Mouse (Mus musculus): ENCODE data around the gene Gm14139. TPM values are rescaled to one million over a fixed set of nuclear protein-coding genes. Genes with fewer than 3 reads are reported as not detected.
A peak's percentile ranks its signal among the peaks of the same experiment; 100 is the strongest.
"Not testable (repeated sequence)": the region's sequence is repeated elsewhere in the genome, so short reads cannot be mapped to it uniquely, and the experiment has no call there.

The Gm14139 gene
- polyA plus RNA-seq (2015; fragmentation: Nextera tagmentation; extraction: Ambion mirVana), result not detected in 2 replicates

DNA sequence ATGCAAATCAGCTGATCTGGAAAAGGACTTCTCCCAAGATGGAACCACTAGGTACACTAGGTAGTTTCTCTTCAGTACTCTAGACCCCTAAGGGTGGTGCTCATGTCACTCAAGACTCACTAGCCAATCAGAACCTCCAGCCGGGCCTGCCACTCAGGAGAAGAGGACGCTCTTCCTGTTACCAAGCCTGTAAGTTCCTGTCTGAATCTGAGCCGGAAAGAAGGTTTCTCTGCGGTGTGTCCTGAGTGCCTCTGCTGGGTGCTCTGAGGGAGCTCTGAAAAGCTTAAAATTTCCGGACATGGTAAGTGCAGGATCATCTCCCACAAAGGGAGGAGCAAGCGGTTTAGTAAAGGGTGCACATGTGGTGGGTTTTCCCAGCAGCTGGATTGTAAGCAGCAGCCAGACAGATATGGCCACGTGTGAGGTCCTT is at the start of gene Gm14139:
Gene Gm14139, plus strand, starts transcription at position 186 of the 430 bp plus-strand sequence.
- H3K27me3 ChIP-seq (replicated peaks; ENCODE audit: control insufficient read depth, insufficient read depth, low read length); H3K36me3 ChIP-seq (ENCODE audit: control insufficient read depth, insufficient read depth); H3K9ac ChIP-seq (ENCODE audit: low read depth, low read length); ATAC-seq; H3K4me1 ChIP-seq (replicated peaks; ENCODE audit: control insufficient read depth, insufficient read depth, low read length); H3K4me3 ChIP-seq (ENCODE audit: low read depth, low read length); H3K27ac ChIP-seq (ENCODE audit: low read depth, low read length); H3K4me2 ChIP-seq (replicated peaks; ENCODE audit: low read depth); H3K9me3 ChIP-seq (ENCODE audit: control insufficient read depth): not testable (repeated sequence)
- WGBS, result 81% methylated on average over 7 of the region's 7 CpGs

DNA sequence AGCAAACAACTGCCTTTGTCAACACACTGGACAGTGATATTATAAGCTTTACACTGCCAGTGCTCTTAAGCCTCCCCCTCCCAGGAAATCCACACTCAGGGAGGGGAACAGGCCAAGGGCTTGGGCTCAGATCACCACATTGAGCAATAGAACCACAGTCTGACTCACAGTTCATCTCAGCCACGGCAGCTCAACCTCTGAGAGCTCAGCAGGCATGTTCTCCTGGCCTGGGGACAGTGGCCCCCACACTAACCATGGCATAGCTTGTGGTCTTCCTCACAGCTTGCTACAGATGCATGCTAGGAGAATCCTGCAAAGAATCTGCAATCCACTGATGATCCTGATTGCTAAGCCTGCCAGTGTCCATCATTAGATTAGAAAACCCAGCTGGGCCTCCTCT is 49.6 kb upstream of the Gm14139 start:
- not testable (repeated sequence) for H3K36me3 ChIP-seq (ENCODE audit: control insufficient read depth, insufficient read depth); H3K4me2 ChIP-seq (replicated peaks; ENCODE audit: low read depth); H3K4me1 ChIP-seq (replicated peaks; ENCODE audit: control insufficient read depth, insufficient read depth, low read length); ATAC-seq; H3K9ac ChIP-seq (ENCODE audit: low read depth, low read length); H3K27ac ChIP-seq (ENCODE audit: low read depth, low read length); H3K4me3 ChIP-seq (ENCODE audit: low read depth, low read length); H3K9me3 ChIP-seq (ENCODE audit: control insufficient read depth); H3K27me3 ChIP-seq (replicated peaks; ENCODE audit: control insufficient read depth, insufficient read depth, low read length)
- WGBS, result 71% methylated on average over 1 of the region's 1 CpGs

DNA sequence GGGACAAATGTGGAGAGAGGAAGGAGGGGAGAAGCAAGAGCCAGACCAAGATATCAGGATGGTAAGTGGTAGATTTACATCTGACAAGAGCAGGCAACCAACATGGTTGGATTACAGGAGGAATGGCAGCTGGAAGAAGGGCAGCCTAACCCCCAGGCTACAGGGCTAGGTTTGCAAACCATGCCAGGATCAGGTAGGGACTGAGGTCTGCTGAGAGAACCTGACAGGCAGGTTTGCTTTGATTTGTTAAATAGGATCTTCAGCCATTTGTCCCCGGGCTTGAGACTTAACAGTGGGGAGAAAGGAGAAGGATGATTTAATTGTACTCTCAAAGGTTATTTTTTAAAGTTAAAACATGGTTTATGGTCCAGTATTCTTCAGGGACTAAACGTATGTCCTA is 48.8 kb upstream of the Gm14139 start:
- Histone ChIP-seq H3K4me2 (replicated peaks; ENCODE audit: low read depth) (no peak overlapping the region), H3K9ac (ENCODE audit: low read depth, low read length) (no peak overlapping the region), H3K4me1 (replicated peaks; ENCODE audit: control insufficient read depth, insufficient read depth, low read length) (no peaks in the 10 kb centered on the region), H3K27ac (ENCODE audit: low read depth, low read length) (no peak overlapping the region), H3K4me3 (ENCODE audit: low read depth, low read length) (no peak overlapping the region), H3K36me3 (ENCODE audit: control insufficient read depth, insufficient read depth) (peaks cover 3% of the 10 kb centered on the region; the same call in 1 of the 2 replicates), H3K27me3 (replicated peaks; ENCODE audit: control insufficient read depth, insufficient read depth, low read length) (no peaks in the 10 kb centered on the region), H3K9me3 (ENCODE audit: control insufficient read depth) (no peaks in the 10 kb centered on the region)
- TF ChIP-seq CTCF (IDR thresholded peaks at IDR 0.05; ENCODE audit: low read depth), result no peak
- no peak for ATAC-seq
- WGBS, result 71% methylated on average over 2 of the region's 2 CpGs

DNA sequence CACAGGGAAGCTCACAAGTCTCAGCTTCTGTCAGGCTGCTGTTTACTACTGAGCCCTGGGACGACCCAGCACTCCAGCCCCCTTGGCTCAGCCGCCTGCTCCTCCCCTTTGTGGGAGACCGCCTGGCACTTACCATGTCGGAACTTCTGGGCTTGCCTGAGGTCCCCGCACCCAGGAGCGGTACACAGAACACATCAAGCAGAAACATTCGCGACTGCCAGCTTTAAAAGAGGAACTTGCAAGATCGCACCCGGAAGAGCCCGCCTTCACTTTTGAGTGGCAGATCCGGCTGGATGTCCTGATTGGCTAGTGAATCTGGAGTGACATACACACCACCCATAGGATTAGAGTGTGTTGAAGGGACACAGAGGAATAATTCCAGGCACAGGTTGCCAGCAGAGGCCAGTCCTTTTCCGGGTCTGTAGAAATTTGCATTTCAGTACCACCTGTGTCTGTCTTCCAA is 45.1 kb upstream of the Gm14139 start, which contains the start of gene Zfp120:
Gene Zfp120, minus strand, starts transcription at position 274 of the 463 bp plus-strand sequence.
- no peaks in the 10 kb centered on the region for H3K27me3 ChIP-seq (replicated peaks; ENCODE audit: control insufficient read depth, insufficient read depth, low read length)
- peak within 1 kb of the TSS; percentile 68 for H3K4me2 ChIP-seq (replicated peaks; ENCODE audit: low read depth)
- H3K27ac ChIP-seq (ENCODE audit: low read depth, low read length), result peak within 1 kb of the TSS; percentile 3; the same call in 1 of the 2 replicates
- ATAC-seq, result peak; percentile 100
- no peaks in the 10 kb centered on the region for H3K4me1 ChIP-seq (replicated peaks; ENCODE audit: control insufficient read depth, insufficient read depth, low read length)
- WGBS, result under 1% methylated on average over 13 of the region's 13 CpGs
- H3K9ac ChIP-seq (ENCODE audit: low read depth, low read length), result peak within 1 kb of the TSS; percentile 61
- TF ChIP-seq CTCF (IDR thresholded peaks at IDR 0.05; ENCODE audit: low read depth), result no peak
- peak within 1 kb of the TSS; percentile 52 for H3K4me3 ChIP-seq (ENCODE audit: low read depth, low read length)
- peaks cover 3% of the 10 kb centered on the region; the same call in 1 of the 2 replicates for H3K36me3 ChIP-seq (ENCODE audit: control insufficient read depth, insufficient read depth)
- H3K9me3 ChIP-seq (ENCODE audit: control insufficient read depth), result no peaks in the 10 kb centered on the region

DNA sequence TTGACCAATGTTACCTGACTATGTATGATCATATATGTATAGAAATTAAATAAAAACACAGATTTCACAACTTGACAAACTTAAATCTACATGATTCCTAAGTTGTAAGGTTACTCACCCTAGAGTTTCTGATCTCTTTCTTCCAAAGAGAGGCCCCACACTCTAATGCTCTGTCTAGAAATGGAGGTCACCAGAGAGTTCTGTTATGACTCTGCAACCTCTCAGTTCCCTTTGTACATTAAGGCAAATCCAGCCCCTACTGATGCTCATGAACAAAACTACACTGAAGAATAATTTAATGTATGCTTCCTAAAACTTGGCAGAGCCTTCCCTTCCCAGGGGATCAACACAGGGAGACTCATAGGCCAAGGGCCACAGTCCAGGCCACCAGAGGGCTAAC is 14.9 kb upstream of the Gm14139 start:
- H3K36me3 ChIP-seq (ENCODE audit: control insufficient read depth, insufficient read depth), result no peaks in the 10 kb centered on the region
- H3K4me1 ChIP-seq (replicated peaks; ENCODE audit: control insufficient read depth, insufficient read depth, low read length), result no peaks in the 10 kb centered on the region
- no peak overlapping the region for H3K4me3 ChIP-seq (ENCODE audit: low read depth, low read length)
- H3K27me3 ChIP-seq (replicated peaks; ENCODE audit: control insufficient read depth, insufficient read depth, low read length), result no peaks in the 10 kb centered on the region
- no peak overlapping the region for H3K4me2 ChIP-seq (replicated peaks; ENCODE audit: low read depth)
- TF ChIP-seq CTCF (IDR thresholded peaks at IDR 0.05; ENCODE audit: low read depth), result no peak
- no peaks in the 10 kb centered on the region for H3K9me3 ChIP-seq (ENCODE audit: control insufficient read depth)
- no peak for ATAC-seq
- H3K27ac ChIP-seq (ENCODE audit: low read depth, low read length), result no peak overlapping the region
- H3K9ac ChIP-seq (ENCODE audit: low read depth, low read length), result no peak overlapping the region

DNA sequence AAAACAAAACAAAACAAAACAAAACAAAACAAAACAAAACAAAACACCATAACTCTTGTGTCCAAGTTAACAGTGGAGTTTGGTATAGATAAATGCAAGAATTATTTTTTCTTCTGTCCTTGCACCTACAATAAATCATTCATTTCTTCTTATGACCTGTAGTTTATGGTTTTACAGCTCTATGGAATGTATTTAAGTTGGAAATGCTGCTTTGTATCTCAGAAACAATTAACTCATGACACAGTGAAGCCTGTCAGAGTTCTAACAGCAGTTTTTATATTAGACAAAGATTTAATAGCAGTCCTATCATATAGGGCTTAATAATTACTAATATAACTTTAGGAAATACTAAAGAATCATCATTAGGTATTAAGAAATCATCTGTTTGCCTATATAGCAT is 7.7 kb upstream of the Gm14139 start:
- no peaks in the 10 kb centered on the region for H3K36me3 ChIP-seq (ENCODE audit: control insufficient read depth, insufficient read depth)
- no peak for ATAC-seq
- no peaks in the 10 kb centered on the region for H3K4me1 ChIP-seq (replicated peaks; ENCODE audit: control insufficient read depth, insufficient read depth, low read length)
- no peak for TF ChIP-seq CTCF (IDR thresholded peaks at IDR 0.05; ENCODE audit: low read depth)
- H3K4me3 ChIP-seq (ENCODE audit: low read depth, low read length), result no peak overlapping the region
- no peaks in the 10 kb centered on the region for H3K27me3 ChIP-seq (replicated peaks; ENCODE audit: control insufficient read depth, insufficient read depth, low read length)
- H3K4me2 ChIP-seq (replicated peaks; ENCODE audit: low read depth), result no peak overlapping the region
- no peaks in the 10 kb centered on the region for H3K9me3 ChIP-seq (ENCODE audit: control insufficient read depth)
- H3K9ac ChIP-seq (ENCODE audit: low read depth, low read length), result no peak overlapping the region
- H3K27ac ChIP-seq (ENCODE audit: low read depth, low read length), result no peak overlapping the region

DNA sequence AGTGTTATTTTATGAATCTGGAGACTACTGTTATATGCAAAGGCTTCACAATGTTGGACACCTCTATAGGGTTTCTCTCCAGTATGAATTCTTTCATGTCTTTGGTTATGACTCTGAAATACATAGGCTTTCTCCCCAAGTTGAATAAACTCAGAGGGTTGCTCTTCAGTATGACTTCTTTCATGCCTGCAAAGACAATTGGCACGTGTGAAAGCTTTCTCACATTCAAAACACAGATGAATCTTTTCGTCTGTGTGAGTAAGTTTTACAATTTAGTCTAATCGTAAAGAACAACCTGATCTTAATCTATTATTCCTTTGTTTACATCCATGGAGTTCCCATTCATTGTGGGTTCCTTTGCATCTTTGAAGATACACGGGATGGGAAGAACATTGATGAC is 2.0 kb upstream of the Gm14139 start, which contains the start of gene Gm10770:
Gene Gm10770, minus strand, starts transcription at position 101 of the 400 bp plus-strand sequence.
- H3K4me2 ChIP-seq (replicated peaks; ENCODE audit: low read depth); H3K27ac ChIP-seq (ENCODE audit: low read depth, low read length); H3K4me3 ChIP-seq (ENCODE audit: low read depth, low read length); H3K9me3 ChIP-seq (ENCODE audit: control insufficient read depth); H3K4me1 ChIP-seq (replicated peaks; ENCODE audit: control insufficient read depth, insufficient read depth, low read length); ATAC-seq; H3K27me3 ChIP-seq (replicated peaks; ENCODE audit: control insufficient read depth, insufficient read depth, low read length); H3K36me3 ChIP-seq (ENCODE audit: control insufficient read depth, insufficient read depth); H3K9ac ChIP-seq (ENCODE audit: low read depth, low read length): not testable (repeated sequence)
- 76% methylated on average over 4 of the region's 4 CpGs for WGBS

DNA sequence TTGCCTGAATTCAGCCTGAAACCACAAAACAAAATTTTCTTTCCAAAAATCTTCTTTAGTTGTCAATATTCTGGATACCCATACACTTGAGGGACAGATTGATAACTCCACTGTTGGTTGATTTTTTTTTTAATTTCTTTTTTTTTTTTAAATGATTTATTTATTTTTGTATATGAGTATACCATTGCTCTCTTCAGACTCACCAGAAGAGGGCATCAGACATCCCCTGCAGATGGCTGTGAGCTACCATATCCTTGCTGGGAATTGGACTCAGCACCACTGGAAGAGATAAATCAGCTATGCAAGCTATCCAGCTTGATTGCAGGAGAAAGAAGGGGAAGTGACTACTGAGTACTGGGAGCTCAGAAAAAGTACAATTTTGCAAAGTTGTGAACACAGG is 509 bp upstream of the Gm14139 start:
- H3K27me3 ChIP-seq (replicated peaks; ENCODE audit: control insufficient read depth, insufficient read depth, low read length); H3K4me1 ChIP-seq (replicated peaks; ENCODE audit: control insufficient read depth, insufficient read depth, low read length); H3K9ac ChIP-seq (ENCODE audit: low read depth, low read length); H3K27ac ChIP-seq (ENCODE audit: low read depth, low read length); H3K36me3 ChIP-seq (ENCODE audit: control insufficient read depth, insufficient read depth); H3K4me2 ChIP-seq (replicated peaks; ENCODE audit: low read depth); H3K9me3 ChIP-seq (ENCODE audit: control insufficient read depth); ATAC-seq; H3K4me3 ChIP-seq (ENCODE audit: low read depth, low read length): not testable (repeated sequence)

DNA sequence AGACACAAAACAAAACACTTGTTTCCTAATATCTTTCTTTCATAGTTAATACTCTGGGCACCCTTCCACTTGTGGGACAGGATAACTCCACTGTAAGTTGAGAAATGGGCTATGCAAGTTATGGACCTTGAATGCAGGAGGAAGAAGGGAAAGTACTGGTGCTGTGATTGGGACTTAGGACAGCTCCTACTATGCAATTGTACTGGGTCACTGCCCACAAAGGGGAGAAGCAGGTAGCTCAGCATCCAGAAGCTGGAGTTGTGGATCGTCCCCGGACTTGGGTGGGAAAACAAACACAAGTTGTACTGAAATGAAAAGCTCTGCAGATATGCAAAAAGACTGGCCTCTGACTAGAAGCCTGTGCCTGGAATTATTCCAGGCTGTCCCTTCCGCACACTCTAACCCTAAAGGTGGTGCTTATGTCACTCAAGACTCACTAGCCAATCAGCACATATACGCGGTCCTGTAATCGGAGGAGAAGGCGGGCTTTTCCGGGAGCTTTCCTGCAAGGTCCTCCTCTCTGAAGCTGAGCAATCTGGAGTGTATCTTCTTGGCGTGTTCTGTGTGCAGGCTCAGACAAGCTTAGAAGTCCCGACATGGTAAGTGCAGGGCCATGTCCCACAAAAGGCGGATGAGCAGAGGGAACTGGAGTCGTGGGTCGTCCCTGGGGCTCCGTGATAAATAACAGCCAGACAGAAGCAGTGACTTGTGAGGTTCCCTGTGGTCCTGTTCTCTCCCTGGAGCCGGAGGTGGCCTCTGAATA is 36.2 kb downstream of the Gm14139 start, which contains the start of gene Zfp937:
Gene Zfp937, plus strand, starts transcription at position 474 of the 763 bp plus-strand sequence.
- peak; percentile 99 for ATAC-seq
- H3K27me3 ChIP-seq (replicated peaks; ENCODE audit: control insufficient read depth, insufficient read depth, low read length); H3K27ac ChIP-seq (ENCODE audit: low read depth, low read length); H3K9me3 ChIP-seq (ENCODE audit: control insufficient read depth); H3K36me3 ChIP-seq (ENCODE audit: control insufficient read depth, insufficient read depth); H3K4me1 ChIP-seq (replicated peaks; ENCODE audit: control insufficient read depth, insufficient read depth, low read length); H3K9ac ChIP-seq (ENCODE audit: low read depth, low read length): not testable (repeated sequence)
- peak within 1 kb of the TSS; percentile 32 for H3K4me3 ChIP-seq (ENCODE audit: low read depth, low read length)
- under 1% methylated on average over 15 of the region's 15 CpGs for WGBS
- peak within 1 kb of the TSS; percentile 57 for H3K4me2 ChIP-seq (replicated peaks; ENCODE audit: low read depth)

Measured in intestine, postnatal 0 days (tissue).